Mouse (Mus musculus): Measurements from ENCODE around the gene Cdk1.
"Not testable (repeated sequence)": the region's sequence is repeated elsewhere in the genome, so short reads cannot be mapped to it uniquely, and the experiment has no call there.

The Cdk1 gene

DNA sequence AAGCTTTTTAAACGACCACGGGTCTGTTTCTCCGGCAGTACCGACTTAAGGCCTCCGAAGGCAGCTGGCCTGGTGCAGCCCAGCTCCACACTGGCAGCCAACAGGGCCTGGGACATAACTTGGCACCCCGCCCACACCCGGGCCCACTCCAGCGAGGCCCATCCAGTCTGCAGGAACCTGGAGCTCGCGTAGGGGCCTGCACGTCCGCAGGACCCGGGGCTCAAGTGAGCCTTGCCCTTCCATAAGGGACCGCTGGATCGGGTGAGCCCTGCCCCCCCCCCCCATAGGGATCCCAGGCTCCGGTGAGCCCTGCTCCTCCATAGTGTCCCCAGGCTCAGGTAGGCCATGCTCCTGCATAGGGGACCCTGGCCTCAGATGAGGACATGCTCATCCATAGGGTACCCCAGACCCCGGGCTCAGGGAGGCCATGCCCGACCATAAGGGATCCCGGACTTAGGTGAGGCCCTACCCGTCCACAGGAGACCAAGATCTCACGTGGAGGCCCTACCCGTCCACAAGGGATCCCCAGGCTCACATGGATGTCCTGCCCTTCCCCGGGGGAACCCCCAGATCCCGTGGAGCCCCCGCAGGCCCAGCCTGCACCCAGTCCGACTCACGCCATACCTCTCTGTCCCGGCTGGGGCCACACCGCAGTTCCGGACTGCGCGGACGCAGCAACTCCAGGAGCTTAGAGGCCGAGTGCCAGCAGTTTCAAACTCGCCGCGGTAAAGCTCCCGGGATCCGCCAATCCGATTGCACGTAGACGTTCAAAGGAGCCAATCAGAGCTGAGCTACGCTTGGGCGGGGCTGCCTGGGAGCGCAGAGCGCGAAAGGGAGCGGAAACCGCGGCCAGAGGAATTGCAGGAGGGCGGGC, at the start of gene Cdk1:
TSS of gene Cdk1 (minus strand) at position 727 of the 874 bp plus-strand sequence.
- peak; percentile 90 for DNase-seq

DNA sequence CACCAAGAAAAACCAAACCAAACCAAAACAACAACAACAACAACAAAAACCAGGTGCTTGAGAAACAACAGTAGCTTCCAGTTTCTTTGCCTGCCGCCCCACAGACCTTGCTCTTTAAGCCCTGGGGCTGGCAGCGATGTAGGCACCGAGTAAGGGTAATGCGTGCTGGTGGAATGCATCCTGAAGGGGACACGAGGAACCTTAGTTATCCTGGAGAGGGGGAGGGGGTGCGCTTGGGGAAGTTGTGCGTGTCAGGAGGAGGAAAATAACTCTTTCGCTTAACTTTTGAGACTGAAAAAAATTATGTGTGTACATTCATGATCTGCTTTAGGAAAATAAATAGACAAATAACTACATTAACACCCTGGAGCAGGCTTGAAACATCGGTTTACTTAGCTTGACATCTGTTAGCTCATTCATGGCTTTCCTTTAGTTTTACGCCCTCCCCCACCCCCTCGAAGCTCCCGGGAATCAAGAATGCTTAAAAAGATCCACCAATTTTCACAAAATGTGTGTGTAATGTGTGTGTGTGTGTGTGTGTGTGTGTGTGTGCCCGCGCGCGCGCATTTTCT, 47.2 kb upstream of the Cdk1 start:
- no peak for DNase-seq

DNA sequence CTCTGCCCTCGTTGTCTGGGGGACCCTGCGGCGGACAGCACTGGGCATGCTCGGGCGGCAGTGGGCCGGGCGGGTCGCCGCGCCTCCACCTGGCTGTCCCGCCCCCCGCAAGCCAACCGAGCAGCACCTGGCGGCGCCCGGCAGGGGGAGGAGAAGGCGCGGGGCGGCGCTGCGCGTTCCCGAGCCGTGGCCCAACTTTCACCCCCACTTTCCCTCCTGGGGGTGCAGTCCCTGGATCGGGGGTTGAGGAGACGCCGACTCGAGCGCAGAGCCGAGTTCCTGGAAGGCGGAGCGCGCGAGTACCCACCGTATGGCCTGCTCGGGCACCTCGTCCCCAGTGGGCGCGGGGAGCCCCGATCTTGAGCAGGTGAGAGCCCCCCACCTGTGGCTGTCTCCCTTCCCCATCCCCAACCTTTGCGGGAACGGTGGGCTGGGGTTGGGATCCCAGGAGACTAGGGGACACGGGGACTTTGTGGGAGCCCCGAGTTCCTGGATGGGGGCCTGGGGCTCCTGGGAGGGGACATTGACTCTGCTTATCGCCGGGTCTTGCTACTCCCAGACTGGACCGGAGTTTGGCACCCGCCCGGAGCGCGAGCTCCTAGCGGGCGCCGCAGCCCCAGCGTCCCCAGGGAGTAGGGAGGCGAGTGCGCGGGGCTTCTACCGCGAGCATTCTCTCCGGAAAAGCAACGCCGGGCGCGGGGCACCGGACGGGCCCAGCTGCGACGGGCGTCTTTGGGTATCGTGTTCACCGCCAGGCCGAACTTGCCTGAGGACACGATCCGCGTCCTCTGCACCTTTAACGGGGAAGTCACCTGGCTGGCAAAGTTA, 46.2 kb upstream of the Cdk1 start, which contains the start of gene Ank3:
TSS of gene Ank3 (plus strand) at position 11 of the 828 bp plus-strand sequence.
- DNase-seq, result peak; percentile 6

DNA sequence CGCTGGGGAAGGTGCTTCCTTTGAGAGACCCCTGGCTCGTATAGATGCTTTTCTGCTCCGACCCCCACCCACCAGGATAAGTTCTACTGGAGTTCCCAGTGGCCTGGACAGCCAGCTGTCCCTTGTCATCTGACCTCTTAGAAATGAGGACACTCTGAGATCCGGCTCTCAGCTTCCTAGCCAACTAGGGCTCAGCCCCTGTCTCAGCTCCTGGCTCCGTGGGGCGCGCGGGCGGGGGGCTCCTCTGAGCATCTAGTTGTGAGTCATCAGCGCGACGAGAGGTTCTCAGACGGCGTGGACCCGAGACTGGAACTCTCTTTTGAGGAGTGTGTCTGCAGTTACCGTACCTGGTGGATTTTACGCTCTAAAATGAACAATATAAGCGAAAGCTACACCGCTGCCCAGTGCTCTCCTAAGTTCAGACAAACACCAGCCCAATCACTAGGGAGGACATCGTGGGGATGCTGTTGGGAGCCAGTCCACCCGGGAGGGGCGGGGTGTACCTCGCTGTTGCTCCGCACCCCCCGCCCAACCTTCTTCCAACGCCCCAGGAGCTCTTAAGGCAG, 45.5 kb upstream of the Cdk1 start:
- DNase-seq, result no peak

DNA sequence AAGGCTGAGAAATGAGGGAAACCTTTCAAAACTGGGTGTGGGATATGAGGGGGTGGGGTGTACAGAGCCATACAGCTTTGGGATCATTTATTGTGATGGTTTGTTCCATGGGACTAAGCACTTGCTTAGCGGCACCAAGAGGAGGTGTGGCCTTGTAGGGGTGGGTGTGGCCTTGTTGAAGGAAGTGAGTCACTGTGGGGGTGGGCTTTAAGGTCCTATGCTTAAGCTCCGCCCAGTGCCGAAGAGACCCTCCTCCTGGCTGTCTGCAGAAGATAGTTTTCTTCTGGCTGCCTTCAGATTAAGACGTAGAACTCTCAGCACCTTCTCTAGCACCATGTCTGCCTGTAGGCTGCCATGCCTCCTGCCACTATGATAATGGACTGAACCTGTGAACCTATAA, 36.8 kb upstream of the Cdk1 start:
- no peak for DNase-seq

DNA sequence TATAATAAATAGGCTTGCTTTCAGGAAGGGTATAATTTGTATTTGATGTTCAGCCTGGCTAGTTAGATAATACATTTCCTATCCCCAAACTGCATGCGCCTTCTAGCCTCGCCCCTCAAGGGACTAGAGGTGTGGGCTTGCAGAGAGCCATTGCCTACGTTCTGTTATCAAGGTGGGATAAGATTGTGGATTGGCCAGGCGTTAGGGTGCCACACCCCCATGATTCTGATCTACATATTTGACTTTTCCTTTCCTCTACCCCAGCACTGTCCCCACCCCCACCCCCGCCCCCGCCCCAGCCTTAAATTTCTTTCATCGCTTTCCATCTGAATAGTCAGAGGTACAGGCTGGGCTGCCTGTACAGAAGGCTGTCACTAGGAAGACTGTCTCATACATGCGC, 34.0 kb upstream of the Cdk1 start:
- DNase-seq, result no peak

DNA sequence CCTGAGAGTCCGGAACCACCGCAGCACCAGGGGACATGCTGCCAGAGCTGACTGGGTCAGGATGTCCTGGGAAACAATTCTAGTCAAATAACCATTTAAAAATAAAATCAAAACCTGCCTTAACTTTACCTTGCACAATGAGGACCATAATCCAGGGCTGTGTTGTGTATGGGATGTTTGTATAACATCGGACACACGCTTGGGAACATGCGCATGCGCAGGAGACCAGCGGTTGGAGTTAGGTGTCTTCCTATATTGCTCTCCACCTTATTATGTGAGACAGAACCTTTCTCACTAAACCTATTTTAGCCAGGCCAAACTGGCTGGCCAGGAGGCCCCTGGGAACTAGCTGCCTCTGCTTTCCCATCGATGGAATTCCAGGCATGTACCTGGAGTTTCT, 32.4 kb upstream of the Cdk1 start:
- DNase-seq, result no peak

DNA sequence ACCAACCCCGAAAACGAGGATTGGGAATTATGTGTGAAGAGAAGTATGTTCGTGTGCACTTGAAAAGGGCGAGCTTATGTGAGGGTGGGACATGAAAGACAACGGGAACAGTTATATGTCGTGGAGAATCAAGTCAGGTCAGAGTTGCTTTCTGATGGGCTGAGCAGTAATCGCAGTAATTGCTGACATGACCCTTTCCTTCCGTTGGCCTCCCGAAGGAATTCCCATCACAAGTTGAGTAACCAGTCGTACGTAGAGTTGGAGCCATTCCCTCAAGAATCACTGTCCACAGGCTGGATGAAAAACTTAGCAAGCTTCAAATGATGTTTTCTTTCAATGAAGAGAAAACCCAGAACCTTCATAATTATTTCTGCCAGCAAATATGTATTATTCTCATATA, 31.9 kb upstream of the Cdk1 start:
- no peak for DNase-seq

DNA sequence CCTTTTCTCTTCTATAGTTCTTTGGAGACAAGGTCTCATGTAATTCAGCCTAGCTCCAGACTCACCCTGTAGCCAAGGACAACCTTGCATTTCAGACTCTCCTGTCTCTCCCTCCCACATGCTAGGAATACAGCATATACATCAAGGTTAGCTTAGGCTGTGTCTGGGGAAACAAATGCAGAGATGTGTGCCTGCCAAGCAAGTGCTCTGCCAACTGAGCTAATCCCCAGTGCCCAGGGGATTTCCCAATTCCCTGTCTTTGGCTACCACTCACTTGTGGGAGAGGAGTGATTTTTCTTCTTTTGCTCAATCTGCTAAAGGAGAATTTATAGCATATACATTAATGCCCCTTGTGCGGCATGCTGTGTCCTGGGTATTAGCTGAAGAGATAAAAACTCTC, 30.4 kb upstream of the Cdk1 start:
- no peak for DNase-seq

DNA sequence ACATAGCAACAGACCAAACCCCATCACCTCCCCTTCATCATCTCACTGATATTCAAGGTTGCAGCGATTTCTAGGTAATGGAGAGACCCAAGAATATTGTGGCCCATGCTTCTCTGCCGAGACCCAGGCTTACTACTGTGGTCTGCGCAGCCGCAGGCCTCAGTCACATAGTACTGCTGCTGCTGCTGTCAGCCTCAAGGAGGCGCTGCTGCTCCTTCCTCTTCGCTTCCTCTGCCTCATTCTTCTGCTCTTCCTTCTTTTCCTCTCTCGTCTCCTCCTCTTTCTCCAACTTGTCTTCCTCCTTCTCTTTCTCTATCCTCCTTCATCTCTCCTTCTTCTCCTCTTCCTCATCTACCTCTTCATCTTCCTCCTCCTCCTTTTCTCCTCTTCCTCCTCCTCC, 22.4 kb upstream of the Cdk1 start:
- no peak for DNase-seq

DNA sequence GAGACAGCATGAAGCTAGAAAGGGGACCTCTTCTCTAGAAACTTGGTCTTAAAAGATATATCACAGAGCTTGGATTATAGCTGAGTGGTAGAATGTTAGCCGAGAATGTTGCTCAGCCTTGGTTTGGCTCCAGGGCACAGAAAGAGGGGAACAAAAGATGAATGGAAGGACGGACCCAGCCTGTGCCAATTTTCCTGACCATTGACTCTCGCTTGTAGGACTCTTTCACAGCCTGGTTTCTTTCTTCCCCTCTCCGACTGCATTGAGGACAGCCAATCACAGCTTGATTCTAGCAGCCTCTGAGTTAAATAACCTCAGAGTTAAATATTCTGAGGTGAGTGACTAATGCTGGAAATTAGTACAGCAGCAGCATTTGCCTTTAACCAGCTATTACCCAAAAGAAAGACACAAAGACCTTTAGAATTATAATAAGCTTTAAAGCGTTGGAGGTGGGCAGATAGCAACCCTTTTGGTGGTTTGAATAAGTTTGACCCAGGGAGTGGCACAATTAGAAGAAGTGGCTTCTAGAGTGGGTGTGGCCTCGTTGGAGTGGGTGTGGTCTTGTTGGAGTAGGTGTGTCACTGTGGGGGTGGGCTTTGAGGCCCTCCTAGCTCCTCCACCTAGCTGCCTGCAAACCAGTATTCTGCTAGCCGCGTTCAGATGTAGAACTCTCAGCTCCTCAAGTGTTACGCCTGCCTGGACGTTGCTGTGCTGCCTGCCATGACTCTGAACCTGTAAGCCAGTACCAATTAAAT, 21.2 kb upstream of the Cdk1 start:
- DNase-seq, result no peak

DNA sequence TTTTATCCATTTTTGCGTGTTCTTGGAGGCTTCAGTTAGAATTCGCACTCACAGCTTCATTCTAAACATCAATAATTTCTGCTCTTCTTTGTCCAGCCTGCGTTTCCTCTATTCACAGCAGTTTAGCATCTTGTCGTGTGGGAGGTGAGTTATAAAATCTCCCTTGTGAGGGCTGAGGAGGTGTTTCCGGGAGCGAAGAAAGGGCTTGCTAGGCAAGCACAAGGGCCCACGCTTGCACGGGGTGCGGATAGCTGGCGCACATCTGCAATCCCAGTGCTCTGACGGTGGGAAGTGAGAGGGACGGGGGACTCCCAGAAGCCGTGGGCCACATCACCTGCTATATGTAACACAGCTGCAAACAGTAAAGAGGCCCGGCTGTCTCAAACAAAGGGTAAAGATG, 19.3 kb upstream of the Cdk1 start:
- DNase-seq, result peak; percentile 13

DNA sequence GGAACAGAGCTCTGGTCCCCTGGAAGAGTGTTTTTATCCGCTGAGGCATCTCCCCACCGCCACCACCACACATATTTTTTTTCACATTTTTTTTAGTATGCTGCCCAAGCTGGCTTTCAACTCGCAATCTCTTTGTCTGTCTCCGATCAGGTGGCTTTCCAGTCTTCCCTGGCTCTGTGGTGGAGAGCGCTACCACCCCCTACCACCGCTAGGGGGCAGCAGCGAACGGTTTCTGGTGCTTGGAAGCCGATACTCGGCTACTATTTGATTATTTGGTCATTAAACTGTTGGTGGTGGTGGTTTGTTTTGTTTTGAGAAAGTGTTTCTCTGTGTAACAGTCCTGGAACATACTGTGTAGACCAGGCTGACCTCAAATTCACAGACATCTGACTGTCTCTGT, 18.7 kb upstream of the Cdk1 start:
- no peak for DNase-seq

DNA sequence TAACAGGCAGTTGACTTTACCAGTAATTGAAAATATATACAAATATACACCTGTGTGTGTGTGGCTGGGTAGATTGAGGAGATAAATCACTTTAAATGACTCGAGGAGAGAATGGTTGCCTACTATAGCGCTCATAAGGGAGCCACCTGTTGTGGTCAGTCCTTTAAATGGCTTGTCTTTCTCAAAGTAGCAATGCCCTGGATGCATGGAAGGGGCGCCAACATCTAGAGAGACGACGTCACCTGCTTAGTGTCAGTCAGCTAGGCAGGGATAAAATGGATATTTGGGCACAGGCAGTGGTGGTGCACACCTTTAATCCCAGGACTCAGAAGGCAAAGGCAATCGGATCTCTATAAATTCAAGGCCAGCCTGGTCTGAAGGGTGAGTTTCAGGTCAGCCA, 16.6 kb upstream of the Cdk1 start:
- no peak for DNase-seq

DNA sequence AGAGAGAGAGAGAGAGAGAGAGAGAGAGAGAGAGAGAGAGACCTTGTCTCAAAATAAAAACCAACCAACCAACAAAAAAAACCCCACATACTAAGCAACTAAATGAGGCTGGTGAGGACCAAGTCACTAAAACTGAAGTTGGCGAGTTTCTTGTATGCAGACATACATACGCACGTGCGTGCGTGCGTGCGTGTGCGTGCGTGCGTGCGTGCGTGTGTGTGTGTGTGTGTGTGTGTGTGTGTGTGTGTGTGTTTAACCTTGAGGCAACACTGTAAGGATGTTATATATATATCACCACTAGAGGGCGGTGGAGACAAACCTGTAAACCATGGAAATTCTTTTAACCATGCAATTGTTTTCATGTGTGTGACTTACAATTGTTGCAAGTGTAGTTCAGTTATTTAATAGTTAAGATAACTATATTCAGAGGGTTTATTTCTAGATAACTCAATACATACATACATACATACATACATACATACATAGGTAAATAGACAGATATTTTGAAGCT, 14.2 kb upstream of the Cdk1 start:
- no peak for DNase-seq

DNA sequence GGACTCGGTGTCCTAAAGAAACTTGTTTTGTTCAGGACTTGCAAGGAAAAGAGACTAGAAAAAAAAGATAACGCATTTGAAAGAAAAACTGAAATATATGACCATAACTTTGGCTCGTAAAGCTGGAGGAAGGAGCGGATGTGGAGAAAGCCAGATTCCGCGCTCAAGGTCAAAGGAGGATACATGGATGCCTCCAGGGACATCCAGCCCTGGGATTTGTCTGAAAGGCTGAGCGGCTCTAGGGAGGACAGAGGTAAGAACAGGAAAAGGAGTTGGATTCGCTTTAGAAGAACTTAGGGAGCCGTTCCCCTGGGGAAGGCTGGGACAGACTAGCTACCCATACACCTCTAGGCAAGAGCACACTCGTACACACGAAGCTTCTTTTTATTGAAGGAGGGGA, 13.5 kb upstream of the Cdk1 start:
- no peak for DNase-seq

DNA sequence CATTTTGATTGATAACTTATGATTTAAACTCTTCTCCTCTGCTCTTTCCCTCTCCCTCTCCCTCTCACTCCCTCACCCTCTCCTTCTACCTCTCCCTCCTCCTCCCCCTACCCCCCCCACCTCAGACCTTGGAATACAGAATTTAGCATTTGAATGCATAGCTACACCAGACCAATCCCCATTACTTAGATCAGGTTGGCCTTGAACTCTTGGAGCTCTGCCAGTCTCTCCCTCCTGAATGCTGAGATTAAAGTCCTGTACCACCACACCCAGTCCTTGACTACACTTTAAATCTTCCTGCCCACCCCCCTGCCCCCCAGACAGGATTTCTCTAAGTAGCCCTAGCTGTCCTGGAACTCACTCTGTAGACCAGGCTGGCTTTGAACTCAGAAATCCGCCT, 6.9 kb upstream of the Cdk1 start:
- DNase-seq, result no peak

DNA sequence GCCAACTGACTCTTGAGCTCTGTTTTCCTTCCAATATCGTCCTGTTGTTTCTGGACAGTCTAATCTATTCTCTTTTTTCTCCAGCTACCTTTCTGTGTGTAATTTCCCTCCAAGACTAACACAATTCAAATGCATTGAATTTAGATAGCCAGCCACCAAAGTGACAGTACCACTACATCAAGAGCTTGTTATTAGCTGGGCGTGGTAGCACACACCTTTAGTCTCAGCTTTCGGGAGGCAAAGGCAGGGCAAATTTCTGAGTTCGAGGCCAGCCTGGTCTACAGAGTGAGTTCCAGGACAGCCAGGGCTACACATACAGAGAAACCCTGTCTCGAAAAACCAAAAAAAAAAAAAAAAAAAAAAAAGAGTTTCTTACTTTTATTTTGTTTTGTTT, 345 bp upstream of the Cdk1 start:
- not testable (repeated sequence) for DNase-seq

DNA sequence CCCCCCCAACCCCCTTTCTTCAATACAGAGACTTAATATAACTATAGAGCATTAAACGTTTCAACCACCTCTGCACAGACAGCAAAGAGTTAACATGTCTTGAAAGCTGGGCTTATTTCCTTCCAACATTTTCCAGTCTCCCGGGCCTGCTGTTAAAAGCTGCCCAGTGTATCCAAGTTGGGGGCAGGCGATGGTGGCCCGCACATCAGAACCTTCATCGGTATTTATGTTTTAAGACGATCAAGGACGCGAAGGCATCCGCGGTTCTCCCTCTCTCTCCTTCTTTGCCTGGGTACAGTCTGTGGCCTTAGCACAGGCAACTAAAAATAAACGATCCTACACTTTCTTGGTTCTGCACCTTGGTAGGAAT, 911 bp downstream of the Cdk1 start:
- DNase-seq, result no peak

DNA sequence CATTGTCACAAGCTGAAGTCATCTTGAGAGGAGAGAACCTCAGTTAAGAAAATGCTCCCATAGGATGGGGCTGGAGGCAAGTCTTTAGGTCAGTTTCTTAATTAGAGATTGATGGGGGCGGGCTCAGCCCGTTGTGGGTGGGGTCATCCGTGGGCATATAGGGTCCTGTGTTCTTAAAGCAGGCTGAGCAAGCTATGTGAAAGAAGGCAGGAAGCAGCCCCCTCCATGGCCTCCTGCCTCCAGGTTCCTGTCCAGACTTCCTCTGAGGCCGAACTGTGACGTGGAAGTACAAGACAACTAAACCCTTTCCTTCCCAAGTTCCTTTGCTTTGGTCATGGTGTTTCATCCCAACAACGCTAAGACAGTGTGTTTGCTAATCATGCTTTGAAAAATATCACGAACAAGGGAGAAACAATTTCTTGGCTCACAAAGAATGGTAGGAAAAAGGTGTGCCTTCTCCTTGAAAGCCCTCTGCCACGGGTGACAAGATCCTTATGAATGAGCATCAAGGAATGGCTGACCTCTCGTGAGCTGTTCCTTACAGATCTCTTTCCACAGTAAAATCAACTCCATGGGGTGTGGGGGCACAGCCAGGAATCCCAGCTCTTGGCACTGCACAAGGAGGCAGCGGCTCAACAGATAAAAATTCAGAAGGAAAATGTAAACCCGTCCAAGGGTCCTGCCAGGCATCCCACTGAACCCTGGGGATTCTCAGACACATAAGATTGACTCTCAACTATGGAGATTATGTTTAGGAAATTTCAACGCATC, 1.5 kb downstream of the Cdk1 start:
- no peak for DNase-seq

DNA sequence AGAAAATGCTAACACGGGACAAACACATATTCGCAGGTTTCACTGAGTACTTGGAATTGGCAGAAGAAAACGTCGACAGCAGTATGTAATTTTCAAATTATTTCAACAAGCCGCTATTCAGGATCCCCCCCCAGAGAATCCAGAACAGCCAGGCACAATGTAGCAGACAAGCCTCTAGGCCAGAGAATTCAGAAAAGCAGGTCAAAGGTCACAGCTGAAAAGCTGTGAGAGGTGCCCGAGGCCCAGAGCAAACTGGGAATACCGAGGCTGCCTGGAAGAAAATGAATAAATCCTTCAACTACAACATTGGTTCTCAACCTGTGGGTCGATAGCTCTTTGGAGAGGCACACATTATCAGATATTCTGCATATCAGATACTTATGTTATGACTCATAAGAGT, 4.5 kb downstream of the Cdk1 start:
- DNase-seq, result no peak

DNA sequence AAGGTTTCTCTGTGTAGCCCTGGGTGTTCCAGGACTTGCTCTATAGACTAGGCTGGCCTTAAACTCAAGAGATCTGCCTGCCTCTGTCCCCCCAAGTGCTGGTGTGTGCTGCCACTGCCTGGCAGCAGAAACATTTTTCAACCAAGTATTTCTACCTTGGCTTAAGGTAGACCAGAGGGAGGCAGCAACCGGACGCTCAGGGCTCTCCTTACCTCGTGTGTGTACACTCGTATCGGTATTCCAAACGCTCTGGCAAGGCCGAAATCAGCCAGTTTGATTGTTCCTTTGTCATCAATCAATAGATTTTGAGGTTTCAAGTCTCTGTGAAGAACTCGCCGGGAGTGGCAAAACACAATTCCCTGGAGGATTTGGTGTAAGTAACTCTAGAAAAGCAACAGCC, 10.4 kb downstream of the Cdk1 start:
- DNase-seq, result no peak

All from right cerebral cortex, postnatal 25 days (tissue).